Mouse (Mus musculus) cerebellum, postnatal 14 days (tissue): Measurements from ENCODE around the gene Polg.

Source experiments
- DNase-seq, 2 experiments: peaks; one replicate each; pipeline ENCODE4 v3.0.0; 2021; ENCODE audit warnings: mixed read lengths in 2 of 2

The Polg gene

DNA sequence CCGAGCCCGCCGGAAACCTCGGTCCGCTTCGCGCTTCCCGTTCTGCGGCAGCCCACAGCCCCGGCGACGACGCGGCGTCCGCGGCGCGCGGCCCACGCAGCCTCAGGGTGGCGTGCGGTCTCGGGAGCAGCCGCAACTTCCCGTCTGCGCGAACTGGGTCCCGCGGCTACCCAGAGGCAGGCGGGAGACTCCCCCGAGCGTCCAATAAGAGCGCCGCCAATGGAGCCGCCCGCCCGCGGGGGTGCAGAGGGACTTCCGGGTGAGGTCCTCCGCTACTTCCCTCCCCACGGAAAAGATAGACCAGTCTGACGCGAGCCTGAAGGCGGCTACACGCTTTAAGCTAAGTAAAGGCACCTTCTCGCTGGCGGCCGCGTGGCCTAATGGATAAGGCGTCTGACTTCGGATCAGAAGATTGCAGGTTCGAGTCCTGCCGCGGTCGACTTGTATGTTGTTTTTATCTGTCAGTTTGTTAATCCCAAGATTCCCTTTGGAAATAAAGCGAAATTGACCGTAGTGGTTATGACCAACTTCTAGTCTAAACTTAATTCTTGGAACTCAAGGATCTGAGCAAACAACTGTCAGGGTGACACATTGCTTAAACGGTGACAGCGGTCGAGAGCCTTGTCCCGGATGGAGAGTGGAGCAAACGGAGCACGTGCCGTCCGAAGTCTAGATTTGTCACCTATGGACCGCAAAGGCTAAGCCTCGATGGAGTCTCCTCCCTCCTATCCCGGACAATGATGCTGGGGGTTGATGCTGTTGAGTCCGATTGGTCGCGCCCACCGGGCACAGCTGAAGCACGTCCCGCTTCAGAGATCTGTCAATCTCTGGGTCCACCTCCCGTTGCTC, at the start of gene Polg:
Gene Polg, minus strand, starts transcription at position 310 of the 849 bp plus-strand sequence.
- peak; percentile 99 to 100 for DNase-seq

DNA sequence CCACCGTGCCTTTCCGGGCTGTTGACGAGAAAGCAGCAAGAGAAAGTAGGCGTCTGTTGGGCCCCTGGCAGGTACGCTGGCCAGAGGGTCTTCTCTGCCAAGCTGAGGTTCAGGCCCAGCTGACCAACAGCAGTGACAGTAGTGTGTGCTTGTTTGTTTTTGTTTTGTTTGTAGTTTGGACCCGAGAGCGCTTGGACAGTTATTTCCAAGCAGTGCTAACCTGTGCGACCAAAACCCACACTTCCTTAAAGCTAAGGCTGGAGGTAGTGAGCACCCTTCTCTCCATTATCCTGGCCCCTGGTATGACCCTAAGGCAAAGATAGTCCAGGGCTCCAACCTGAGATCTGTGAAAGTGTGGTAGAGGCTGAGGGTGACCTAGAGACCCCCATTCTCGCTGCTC, 49.7 kb upstream of the Polg start:
- DNase-seq = no peak

DNA sequence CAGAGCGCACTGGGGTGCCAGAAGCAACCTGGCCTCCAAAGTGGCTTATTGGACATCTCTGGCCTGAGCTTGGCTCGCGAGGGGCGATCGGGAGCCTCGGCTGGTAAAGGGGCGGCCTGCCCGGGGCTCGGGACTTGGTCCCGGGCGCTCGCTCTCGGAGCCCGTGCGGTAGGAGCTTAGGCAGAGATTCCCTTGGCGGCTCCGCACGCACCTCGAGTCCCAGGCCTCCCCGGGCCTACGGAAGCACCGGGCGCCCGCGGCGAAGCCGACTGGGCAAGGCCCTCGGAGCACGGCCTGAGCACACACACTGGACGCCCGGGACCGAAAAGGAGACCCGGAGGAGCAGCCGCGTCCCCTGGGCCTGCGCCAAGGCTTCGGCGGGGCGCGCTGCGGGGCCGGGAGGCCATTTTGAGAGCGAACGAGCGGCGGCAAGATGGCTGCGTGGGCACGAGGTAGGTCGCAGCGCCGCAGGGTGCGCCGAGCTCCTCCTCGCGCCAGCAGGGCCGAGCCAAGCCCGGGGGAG, 49.1 kb upstream of the Polg start:
- peak; percentile 74 to 80 for DNase-seq

DNA sequence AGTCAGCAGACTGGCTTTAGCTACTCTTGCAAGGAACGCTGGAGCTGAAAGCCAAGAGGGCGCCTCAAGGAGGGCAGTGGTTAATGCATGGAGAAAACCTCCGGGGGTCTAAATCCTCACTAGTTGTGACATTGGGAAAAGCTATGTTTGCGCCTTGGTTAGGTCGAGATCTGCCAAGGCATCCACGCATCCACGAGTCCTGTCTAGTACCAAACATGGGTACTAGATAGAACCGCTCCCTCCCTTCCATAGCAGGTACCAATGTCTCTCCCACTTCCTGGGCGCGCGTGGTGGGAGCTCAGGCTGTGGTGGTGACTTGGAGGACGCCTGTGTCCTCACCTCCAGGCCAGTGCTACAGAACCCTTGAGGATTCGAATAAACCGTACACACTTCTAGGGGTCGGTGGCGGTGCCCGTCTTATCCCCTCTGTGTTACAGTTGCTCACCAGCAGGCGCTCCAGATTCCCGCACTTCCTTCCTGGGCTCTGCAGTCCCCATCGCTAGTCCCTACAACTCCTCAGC, 48.3 kb upstream of the Polg start:
- peak in 1 of 2 experiments; percentile 65 for DNase-seq

DNA sequence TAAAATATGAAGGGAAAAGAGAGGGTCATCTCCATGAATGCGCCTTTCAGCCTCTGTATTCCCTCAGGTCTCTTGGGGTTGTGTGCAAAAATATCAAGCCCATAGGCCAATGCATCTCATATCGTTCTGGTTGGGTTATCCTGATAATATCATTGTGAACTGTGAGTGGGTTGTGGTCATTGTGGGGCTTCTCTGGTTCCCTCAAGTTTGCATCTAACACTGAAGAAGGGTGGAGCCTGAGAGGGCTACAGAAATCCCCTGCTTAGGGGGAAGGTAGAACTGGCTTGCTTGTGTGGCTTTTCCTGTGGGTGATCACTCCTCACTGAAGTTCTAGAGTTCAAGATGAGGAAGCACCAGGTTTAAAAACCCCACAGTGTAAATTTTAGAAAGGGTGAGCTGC, 47.3 kb upstream of the Polg start:
- no peak for DNase-seq

DNA sequence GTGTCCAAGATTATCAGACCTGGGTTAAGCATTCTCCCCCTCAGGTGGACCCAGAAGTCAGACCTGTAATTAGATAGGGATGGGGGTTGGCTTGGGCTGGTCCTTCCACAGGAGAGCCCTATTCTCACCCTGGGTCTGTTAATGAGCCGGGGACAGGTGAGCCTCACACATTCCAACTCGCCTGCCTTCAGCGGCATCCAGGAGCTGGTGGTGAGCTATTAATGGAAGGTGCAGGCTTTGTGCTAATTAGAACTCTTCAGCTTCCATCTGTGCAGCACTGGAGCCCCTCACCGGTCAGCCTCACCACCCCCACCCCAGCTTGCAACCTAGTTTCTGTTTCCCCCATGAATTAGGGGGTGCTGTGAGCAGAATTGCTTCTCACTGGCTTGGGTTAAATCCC, 46.3 kb upstream of the Polg start:
- DNase-seq = peak in 1 of 2 experiments; percentile 67

DNA sequence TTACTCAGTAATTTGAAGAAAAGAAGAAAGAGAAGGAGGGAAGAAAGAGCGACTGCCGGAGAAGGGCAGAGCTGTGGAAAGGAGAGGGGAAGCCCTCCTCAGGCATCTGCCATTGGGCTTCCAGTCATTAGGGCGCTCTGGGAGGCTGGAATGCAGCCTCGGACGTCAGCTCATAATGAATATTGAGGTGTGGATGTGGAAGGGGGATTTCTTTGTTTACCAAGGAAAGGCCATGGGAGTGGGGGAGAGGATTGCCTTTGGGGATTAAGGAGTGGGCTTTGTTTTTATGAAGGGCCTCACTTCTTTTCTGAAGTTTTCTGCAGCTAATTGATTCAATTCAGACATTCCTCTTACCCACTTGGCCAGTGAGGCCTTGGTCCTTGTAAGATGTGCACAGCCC, 45.5 kb upstream of the Polg start:
- peak in 1 of 2 experiments; percentile 38 for DNase-seq

DNA sequence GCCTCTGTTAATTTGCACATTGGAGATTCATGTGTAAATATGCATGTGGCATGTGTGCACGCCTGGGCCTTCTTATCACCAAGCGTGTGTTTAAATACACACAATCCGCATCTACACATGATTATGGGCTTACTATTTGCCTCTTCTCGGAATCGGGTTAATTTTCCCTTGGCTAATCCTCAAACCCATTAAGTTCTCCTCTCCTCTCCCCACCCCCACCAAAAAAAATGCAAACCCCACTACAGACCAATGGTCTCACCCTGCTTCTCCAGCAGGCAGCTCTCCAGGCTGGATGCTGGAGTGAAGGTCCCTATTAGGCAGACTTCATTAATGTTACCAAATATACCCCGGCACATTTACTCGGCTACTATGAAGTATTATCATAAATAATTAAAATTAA, 45.0 kb upstream of the Polg start:
- DNase-seq = peak in 1 of 2 experiments; percentile 23

DNA sequence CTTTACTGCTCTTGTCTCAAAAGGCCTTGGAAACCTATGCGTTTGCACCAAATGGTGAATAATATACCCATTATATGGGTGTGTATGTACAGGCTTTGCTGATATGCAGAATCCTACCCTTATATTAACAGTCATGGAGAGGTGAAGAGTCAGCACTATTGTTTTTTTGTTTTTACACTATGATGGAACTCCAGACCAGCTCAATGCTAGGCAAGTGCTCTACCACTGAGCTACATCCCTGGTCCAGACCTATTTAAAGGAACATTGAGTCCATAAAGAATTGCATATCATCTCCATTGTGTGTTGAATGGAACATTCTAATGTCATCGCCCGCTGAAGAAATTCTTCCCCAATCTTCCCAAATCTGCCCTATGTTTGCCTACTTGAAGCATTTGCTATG, 44.5 kb upstream of the Polg start:
- peak in 1 of 2 experiments; percentile 12 for DNase-seq

DNA sequence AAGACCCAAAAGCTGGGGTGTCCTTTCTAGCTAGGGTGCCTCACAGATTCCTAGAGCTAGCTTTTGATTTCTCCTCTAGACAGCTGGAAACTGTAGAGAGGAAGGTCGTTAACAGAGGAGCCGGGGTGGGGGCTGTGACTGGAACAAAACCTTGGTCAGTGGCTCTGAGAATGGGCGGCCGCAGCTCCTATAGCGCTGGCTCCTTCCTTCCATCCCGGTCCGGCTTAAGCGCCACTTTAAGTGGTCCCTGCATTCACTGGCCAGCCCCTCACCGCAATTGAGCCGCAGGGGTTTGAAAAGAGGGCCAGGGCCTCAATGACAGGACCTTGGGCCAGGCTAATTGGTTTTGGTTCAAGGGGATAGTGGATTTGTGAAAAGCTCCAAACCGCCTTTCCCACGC, 43.5 kb upstream of the Polg start:
- DNase-seq = peak in 1 of 2 experiments; percentile 30

DNA sequence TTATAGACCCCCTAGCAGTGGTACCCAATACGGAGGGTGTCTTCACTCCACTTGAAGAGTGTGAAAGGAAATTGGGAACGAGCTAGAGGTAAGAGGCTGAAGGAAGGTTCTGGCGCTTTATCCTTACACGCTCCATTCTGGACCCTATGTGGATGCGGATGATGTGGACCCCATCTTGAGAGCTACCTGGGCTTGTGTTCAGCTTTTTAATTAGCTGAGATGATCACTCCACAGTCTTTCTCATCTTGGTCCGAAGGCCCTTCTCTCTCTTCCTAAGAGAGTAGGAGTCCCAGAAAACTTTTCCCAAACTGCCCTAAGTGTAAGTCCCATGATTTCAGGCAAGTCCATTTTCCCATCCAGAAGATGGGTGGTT, 43.1 kb upstream of the Polg start:
- no peak for DNase-seq

DNA sequence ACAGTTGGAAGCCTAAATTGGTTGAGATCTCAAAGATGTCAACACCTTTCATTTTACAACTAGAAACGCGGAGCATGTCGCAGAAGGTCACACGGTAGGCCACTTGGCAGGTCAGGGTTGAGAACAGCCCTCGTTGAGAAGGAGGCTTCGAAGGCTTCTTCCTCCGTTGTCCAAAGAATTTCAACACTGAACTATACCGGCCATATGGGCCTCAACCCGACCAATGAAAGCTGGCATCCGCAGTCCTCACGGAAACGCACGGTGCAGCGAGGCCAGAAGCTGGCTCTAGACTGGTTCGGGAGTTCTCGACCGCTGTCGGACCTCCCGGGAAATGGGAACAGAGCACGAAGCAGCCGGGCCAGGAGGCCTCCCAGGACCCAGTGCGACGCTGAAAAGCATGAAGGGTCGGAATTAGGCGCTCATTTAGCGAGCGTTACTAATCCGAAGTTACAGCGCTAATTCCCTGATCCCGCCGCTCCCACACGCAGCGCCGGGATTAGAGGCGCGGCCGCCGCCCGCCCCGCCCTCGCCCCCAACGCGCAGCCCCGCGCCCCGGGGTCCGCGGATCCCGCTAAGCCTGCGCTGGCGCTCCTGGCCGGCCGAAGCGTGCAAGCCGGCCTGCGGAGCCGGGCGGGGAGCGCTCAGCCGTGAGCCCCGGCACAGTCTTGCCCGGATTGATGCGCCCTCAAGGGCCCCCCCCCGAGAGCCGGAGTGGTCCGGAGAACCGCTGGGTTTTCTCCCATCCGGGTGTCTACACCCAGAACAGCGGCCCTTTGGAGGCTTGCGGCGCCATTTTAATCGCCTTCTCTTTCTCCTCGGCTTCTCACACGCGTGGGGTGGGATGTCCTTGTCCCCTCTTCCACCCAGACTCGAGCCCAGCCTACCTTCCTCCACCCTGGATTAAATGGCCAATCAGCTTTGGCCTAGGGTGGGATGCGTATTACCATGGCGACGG, 42.4 kb upstream of the Polg start:
- peak; percentile 57 to 59 for DNase-seq

DNA sequence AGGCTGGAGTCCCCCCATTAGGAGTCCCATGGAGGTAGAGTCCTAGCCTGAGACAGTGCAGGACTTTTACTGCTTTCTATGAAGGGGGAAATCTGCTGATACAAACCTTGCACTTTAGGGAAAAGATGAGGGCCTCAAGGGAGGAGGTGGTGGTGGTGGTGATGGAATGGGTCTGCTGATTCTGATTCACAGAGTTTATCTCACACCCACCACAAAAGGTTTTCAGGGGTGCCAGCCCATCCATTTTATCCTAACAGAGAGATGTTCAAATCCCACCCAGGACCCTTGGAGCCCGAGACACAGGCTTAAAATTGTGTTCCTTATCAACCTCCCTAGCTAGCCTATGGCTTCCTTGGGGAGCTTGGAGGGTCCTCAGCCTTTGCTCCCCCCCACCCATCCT, 41.6 kb upstream of the Polg start:
- DNase-seq = no peak

DNA sequence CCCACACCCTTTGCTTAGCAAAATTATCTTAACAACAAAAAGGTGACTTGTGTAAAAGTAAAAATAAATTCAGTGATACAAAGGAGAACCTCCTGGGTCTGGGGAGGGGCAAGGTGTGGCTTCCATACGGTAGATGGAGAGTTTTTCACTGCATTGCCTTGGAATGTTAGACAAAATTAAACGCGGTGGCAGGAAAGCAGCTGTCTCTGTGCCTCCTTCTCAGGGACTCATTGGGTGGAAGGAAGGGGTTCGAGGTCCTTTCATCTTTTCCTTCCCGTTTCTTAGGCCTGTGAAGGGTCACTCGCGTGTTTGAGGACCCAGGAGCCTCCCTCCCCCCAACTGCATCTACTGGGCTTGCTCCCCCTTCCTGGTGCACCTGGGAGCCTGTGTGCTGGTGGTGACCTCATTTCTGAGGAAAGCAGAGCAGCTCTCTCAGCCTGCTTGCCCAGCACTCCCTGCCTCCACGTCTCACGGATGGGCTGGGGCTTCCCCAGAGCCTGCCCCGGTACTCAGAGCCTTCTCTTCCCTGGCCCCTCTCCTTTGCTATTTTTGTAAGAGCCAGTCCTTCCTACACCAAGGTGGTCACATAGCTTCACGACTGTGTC, 41.0 kb upstream of the Polg start:
- peak; percentile 49 to 60 for DNase-seq

DNA sequence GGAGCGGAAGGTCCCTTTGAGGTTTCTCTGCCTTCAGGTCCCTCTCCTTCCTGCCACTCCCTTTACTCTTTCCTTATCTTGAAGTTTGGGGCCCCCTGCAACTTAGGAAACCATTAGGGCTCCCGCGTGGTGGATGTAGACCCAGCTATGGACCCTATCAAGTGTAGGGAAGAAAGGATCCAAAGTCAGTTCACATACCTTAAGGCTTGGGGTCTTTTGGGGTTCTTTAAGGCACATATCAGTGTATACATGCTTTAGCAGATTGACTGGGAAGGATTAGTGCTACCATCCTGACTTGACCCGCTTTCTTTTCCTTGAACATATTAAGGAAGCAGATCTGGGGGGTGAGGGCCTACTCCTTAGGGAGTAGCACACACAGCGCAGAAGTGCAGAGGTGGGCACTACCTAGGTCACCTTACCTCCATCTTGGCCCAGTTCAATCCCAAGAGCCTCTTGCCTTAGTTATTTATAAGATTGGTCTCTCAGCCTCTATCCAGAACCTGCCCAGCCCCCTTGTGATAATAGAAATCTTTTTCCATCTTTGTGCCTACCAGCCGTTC, 40.4 kb upstream of the Polg start:
- no peak for DNase-seq

DNA sequence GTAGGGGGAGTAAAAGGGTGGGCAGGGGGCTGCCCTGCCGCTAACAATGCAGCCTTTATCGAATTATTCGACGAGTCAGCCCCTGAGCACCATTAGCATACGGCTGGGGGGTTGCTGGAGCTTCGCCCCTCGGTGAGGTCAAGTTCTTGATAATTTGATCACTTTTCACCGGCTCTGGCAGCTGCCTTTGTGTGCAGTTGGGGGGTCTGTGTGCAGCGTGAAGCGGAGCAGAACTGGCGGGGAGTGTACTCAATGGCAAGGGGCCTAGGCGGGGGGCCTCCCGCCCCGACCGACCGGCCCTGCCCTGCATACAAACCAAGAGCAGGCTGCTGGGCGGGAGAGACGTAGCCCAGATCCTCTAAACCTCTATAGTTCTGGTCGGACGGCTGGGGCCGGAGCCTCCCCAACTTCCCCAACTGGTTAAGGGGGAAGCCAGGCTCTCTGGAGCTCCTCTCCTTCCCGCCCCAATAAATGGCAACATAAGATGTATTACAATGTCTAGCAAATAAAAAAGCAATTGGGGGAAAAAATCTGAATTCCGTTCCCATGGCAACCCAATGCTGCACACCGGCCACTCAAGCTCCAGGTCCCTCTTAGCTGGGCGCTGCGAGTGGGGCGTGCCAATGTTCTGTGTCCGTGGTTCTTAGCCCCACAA, 39.8 kb upstream of the Polg start:
- peak; percentile 51 to 57 for DNase-seq

DNA sequence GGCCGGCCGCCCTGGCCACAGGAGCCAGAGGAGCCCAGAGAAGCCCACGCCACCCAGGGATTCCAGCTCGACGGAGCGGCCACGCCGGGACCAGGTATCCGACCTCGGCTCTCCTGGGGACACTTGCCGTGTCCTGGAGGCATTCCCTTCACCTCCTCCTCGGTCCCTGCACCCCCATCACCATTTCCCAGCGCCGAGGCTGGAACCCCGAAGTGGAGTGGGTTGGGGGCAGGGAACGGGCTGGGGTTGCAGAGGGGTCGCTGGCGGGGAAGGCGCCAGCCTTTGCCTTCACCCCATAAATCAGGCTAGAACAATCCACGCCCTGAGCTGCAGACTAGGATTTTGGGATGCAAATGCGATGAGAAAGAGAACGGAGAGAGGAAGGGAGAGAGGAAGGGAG, 39.2 kb upstream of the Polg start:
- peak in 1 of 2 experiments; percentile 50 for DNase-seq

DNA sequence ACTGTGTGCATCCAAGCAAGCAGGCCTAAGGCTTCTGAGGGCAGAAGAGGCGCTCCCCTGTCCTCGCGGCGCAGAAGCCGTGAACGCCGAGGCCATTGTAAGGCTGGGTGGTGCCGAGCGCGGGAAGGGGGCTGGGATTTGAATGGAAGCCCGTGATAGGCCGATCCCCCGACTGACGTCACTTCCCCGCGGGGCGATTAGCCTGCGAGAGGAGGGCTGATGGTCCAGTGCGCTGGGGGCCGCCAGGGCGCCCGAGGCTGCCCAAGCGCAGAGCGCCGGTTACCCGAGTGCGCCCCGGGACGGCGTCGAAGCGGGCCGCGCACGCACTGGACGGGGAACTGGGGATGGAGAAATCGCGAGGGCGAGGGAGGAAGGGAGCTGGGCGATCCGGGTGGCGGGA, 38.6 kb upstream of the Polg start:
- peak; percentile 97 to 98 for DNase-seq

DNA sequence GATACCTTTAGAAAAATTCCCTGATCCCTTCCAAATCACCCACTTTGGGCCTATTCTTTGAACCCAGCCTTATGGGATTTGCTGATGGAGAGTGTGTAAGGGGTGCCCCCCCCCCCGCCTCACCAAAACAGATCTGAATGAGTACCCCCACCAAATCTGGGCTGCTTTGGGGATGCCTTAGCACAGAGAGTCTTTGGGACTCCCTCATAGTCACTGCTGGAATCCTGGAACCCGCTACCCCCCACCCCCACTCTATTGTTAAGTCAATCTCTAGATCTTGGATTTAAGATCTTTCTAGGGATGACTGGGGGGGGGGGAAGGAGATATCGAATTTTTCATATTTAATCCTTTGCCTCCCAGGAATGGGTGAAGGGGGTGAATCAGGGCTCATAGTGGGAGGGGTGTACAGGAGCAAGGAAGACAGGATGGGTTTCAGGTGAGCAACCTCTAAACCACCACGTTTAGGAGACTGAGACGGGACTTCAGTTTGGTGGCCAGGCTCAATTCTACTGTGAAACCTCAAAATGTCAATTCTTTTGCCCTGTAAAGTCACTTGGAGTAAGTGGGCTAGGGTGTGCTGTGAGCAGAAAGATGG, 37.6 kb upstream of the Polg start:
- DNase-seq = no peak

DNA sequence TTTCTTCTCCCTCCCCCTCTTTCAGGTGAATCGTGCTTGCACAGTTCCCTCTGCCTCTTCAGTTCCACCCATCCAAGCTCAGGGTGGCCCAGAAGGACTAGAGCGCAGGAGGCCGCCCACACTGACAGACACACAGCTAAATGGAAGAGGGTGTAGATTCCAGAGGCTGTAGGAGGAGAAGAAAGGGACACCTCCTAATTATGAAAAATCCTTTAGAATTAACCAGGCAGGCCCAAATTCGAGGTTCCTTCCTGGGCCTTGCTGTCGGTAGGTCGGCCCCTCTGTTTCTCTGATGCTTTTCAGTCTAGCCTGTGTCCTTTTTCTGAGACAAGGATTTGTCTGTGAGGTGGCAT, 36.9 kb upstream of the Polg start:
- peak in 1 of 2 experiments; percentile 26 for DNase-seq
